Mouse (Mus musculus) kidney, postnatal 4 days (tissue): ENCODE measurements around the gene Grem1.
A peak's percentile ranks its signal among the peaks of the same experiment; 100 is the strongest.

Experiments
- DNase-seq, 2 experiments: peaks; one replicate each; pipeline ENCODE4 v3.0.0; 2021; ENCODE audit warnings: mixed read lengths in 2 of 2

The Grem1 gene

DNA sequence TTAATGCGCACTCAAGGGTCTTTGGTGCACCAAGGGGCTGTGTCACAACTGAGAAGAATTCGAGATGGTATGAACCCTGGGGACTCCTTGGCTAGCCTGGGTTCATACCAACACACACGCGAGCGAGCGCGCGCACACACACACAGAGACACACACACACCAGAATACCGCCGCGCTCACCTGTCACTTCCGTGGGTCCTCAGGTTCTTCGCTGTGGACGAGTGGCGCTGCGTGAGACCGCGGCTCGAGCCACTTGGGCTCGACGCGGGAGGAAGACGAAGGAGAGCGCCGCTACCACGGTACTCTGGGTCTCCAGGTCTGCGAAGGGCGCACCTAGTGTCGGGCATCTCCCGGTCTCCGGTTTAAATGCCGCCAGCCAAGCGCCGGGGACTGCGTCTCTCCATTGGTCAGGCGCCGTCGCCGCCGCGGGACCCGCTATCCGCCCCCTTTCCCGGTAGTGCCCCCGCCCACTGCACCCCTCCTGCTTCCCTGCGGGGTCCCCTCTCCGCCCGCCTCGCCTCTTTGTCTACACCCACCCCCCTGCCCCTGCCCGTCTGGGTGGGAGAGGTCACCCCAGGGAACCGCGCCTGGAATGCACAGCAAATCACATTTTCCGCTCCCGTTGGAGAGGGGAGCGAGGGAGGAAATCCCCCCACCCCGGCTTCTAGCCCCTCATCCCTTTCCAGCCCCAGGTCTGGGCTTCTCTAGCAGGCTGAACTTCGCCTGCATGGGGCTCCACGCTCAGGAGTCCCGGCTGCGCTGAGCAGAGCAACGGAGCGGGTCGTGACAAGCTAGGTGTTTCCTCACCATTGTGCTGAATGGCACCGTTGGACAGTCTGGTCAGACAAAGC, at the start of gene Grem1:
Grem1 (minus strand) TSS at position 336 of the 851 bp plus-strand sequence.
- DNase-seq = peak; percentile 34 to 45

DNA sequence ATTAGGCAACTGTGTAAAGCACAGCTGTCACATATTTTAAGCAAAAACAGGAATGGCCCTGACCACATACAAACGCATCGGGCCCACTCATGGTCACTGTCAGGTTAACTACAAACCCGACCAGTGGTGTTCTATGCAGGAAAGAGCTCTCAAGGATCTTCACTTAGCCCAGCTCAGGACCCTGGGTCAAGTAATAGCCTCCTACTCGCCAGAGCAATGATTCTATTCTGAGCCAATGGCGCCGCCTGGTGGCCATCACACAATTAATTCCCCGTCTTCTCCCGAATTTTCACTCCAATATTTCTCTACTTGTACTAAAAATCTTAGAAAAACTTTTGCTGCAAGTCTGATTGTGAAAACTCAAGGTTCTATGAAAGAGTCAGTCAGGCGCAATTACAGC, 49.2 kb upstream of the Grem1 start:
- peak; percentile 87 for DNase-seq

DNA sequence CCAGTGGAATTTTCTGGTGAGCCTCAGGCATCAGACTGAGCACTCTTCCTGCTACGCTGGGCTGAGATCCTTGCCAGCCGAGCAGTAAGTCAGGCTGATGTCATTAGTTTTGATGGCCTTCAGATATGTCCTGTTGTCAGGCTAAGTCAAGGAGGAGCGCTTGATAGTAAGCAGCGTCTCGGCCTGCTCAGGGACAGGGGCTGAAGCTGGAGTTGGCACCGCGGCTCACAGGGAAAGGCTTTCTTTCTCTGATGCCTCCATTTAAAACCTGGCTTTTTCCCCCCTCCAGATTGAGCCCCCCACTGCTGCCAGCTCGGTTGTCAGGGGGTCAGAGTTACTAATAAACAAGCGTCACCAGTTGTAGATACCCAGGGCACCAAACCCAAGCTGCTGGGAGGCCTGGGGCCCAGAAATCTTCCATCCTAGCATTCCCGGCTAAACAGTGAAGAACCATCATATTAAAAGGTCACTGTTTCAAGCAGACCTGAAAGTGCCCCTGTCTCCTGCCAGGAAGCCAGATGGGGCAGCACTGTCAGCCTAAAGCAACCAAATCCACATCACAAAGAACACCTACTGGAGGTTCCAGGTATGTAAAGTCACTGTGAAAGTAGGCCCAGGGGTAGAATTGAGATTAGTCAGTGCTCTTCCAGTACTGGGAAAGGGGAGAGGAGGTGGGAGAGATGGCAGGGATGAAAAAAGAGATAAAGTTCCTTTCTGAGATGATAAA, 48.6 kb upstream of the Grem1 start:
- DNase-seq = no peak

DNA sequence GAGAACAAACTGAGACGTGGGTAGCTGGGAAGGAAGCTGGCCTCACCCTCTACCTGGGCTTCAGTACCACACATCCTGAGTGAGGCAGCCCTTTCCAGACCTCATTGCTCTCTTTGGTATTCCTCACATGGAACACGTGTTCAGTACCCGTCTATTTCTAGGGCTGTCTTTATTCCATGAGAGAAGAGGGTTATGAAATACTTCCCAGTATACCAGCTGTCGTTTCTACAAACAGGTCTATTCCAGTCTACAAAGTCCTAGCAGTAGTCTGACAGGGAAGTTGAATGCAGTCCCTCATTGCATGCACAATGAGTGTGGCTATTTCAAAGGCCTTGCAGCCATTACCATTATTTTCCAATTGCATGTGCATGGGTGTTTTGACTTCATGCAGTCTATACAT, 47.3 kb upstream of the Grem1 start:
- no peak for DNase-seq

DNA sequence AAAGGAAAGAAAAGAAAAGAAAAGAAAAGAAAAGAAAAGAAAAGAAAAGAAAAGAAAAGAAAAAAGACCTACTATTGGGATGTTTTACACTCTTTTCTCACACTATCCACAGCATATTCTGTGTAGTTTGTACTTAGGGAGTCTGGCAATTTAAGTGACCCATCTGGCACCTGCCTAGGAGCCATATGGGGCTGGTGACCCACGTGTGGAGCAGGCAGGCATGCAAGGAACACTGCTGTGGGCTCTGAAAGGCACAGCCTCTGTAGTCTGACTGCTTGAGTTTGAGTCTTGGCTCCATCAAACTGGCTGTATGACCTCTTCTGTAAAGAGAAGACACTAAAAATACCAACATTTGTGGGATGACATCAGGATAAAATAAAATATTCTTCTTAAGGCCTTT, 45.3 kb upstream of the Grem1 start:
- DNase-seq = no peak

DNA sequence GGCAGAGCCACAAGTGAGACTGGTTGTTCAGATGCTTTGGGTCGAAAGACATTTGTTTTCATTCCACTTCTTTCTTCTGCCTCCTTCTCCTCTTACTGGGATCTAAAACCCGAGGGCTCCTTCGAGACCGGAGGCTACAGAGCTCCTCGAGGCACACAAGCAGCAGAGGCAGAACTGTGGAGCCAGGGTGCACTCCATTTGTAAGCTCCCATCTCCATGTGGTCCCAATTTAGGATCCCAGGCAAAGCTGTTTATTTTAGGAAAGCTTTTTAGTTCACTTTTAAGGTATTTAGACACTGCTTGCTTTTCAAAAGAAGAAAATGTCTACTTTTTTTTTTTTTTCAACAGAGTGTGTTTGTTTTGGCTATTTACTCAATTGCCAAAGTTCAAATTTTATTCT, 42.4 kb upstream of the Grem1 start:
- DNase-seq = no peak

DNA sequence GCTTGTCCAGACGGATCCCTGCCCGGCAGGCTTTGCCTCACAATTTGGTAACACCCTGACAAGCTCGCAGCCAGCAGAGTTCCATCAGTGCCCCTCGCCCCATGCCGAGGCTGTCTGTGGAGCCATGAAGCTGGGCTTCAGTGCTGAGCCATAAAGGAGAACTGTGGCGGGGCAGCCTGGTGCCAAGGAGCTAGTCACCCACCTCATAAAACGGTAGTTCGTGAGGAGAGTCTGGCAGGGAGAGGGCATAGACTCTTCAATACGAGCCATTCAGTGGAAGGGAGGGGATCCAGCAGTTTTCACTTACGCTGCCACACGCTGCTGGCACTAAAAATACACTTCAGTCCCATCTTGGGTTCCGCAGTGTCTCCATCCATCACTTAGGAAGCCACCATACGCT, 40.2 kb upstream of the Grem1 start:
- no peak for DNase-seq

DNA sequence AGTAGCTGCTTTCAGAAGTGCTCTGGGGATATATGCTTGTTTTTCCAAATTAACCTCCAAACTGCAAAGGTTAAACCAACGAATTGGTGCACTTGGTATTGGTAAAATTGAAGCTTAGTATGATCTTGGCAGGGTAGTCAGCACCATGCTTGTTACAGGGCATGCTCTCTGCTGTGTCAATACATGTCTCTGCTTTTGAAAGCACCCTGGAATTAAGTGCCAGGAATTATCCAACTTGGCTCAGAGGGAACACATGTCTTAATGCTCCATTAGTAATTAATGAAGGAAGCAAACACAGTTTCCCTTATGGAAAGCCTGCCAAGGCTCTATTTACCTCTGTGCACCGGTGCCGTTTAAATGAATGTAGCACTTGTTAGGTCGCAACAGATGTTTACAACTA, 36.7 kb upstream of the Grem1 start:
- DNase-seq = no peak

DNA sequence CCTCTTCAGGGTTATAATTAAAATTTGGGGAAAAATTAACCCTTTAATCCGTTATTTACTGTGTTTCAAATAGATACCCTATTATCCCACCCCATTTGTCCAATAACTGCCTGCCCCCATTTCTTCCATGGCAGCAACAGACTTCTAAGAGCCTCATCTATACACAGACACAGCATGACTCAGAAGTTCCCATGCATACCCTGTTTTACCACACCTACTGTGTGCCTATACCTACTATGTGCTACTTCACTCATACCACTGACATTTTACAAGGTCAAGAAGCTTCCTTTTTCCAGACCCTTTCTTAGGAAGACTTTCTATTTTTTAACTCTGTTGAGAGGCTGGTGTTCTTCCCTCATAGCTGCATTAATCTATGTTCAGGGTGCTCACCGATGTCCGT, 35.1 kb upstream of the Grem1 start:
- DNase-seq = no peak

DNA sequence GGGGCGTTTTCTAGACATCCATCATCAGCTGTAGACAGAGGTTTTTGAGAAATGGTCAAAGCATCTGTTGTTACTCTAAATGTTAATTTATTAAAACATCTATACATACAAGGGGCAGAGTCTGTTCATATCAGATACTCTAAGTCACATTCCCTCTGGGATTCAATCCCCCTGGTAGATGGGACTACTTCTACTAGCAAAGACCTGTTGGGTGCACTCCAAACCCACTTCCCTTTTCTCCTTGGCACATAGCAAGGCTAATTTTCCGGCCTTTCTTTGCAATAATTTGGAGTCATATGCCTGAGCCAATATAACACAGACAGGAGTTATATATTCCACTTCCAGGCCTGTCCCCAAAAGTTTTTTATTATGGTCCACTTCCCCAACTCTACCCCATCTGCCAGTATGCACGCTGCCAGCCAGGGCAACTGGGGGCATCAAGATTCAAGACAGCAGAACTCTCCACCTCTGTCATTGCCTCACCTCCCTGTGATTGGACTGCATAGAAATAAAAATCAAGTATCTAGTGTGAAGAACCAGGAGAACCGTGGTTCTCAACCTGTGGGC, 30.5 kb upstream of the Grem1 start:
- DNase-seq = no peak

DNA sequence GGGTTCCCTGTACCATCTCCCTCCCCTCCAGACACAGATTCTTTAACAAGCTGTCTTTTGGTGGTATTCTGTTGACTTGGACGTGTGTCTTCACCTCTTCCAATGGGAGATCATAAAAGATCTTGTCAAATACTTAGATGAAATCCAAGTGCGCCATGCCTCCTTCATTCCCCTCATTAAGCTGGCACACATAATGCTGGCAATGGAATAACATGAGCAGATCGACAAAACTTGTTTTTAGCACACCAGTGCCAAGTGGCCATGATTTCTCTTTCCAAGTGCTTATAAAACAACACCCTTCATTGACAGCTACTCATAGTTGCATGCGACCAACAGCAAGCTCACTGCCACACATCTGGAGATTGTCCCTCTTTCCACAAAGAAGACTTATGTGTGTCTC, 29.4 kb upstream of the Grem1 start:
- DNase-seq = no peak

DNA sequence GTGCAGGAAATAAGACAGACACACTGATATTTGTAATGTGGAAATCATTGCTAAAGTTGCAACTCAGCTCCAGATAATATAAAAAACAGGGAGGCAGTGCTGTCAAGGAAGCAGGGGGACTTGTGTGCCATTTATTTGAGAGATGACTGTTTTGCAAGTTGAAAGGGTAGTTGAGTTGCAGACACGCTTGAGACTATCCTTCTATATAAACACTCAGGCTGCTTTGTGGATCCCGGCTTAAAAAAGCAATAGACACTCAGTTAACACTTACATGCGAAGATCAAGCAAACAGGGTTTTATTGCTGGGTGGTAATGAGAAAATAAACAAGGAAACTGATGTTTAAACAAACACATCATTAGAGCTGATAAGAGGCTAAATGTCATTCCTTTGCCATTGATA, 26.4 kb upstream of the Grem1 start:
- no peak for DNase-seq

DNA sequence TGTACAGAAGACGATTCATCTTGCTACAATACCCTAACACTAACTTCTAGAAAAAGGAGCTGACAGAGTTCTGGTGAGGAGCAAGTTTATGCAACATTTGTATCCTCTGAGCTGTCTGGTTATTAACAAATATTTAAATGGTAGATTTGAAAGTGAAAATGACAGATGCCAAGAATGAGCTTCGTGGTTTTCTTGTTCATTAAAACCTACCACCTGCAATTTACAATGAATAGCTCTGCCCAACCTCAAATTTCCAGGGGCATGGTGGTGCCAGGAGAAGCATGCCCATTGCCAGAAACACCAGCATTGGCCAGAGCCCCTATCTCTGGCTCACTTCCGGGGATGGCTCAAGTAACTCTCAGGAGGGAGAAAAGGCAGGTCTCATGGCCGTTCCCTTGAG, 23.1 kb upstream of the Grem1 start:
- no peak for DNase-seq

DNA sequence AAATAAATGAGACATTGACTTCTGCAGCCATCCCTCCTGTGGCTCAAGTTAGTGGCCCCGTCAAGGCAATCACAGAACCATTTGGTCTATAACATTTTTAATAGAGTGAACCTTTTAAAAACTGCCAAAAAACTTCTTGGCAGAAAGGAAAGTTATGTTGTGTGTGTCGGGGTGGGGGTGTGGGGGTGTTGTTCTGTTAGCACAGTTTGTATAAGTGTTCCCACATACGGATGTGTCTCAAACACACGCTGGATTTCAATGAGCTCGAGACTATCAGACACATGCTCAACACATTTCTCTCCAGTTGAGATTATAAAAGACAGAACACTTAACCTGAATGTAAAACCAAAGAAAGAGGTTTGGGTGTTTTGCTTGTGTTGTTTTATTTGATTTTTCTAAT, 22.7 kb upstream of the Grem1 start:
- no peak for DNase-seq

DNA sequence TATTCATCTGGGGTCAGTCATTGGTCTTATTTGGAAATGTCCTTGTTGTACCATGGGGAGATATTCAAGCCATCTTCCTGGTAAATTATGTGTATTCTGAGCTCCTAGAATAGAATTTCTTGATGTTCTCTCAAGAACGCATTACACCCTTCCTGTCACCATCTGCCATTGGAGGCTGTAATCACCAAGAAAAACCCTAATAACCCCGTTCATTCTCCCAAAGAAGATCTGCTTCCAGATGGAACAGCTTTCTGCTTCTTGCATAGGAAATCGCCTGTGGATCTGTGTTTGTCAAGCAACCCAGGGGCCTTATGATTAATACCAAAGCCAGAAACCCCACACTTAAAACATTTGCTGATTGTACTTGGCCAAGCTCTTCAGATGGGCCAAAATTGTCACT, 20.9 kb upstream of the Grem1 start:
- no peak for DNase-seq

DNA sequence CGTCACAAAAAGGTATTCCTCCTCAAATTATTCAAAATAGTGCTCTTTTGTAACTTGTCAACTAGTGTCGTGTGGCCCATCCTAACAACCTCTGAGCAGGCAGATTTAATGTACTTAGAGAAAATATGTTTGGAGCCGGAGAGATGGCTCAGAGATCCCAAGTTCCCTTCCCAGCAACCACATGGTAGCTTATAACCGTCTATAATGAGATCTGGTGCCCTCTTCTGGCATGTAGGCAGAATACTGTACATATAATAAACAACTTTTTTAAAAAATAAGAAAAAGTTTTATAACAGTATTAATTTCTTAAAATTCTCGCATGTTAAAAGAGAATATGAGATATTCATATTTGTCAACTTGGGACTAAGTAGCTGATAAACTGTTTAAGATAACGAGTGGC, 19.6 kb upstream of the Grem1 start:
- DNase-seq = no peak

DNA sequence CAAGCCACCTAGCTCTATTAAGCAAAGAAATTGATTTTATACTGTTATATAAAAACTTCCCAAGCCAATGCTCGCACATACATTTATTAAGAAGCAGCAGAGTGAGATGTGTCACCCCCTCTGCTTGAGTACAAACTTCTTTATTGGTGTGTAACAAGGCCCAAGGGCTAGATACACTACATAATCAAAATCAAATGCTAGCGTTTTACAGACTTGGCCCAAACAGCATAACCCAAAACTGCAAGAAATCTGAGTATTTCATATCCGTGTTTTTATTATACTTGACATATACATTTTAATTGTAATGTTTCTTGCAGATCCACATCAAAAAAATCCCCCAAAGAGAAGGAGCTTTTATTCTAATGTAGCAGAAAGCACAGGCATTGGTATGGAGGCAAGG, 17.9 kb upstream of the Grem1 start:
- DNase-seq = no peak

DNA sequence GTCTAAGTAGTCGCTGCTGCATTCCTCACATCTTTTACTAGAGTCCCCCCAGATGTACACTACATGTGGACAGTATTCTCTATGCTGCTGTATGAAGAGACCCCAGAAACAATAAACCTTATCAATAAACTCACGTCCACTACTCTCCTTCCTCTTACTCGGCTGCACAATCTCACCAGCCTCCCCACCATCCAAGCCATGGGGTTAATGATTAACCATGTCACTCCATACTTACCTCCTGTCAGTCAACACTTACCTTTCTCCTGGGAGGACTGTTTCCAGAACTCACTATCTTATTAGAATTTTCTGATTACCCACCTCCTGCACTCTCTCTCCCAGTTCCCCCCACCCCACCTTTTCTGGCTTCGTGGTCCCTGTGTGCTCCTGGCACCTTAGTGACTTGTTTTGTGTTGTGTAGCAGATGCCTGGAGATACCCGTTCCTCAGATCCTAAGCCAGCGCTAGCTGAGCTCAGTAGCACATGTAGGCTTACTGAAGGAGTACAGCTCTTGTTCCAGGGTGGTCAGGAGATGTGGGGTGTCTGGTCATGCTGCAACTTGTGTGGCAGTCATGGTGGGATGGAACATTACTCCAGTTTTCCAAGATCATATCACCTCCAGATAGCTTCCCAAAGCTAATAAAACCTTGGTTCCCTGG, 15.8 kb upstream of the Grem1 start:
- peak in 1 of 2 experiments; percentile 9 for DNase-seq

DNA sequence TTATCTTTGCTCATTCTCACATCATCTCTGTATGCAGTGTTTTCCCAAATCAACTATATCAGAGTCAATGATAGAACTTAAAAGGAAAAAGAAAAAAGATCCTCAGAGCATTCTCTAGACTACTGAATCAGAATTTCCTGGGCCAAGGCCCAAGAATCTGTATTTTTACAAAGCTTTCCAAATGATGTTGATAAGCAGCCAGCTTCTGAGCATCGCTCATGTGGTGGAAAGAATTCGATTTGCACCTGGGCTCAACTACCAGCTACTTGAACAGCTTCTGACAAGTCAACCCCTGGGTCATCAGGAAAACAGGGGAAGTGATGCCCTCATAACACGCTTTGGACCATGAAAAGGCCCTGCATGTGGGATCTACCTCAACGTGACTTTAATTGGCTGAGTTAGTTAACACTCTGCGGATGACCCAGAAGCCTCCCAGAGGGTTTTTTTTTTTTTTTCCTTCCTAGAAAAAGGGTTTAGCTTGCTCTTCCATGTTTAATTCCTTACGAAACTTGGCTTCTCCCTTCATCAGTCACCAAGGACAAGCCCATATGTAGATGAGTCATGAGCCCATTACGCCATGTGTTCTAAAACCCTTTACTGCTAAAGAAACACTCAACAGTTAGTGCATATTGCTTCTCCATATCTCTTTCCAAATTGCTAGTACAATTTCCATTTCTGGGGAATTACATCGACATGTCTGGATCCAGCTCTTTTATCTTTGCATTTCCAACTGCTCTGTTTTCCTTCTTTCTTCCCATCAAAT, 10.3 kb upstream of the Grem1 start:
- DNase-seq = no peak

DNA sequence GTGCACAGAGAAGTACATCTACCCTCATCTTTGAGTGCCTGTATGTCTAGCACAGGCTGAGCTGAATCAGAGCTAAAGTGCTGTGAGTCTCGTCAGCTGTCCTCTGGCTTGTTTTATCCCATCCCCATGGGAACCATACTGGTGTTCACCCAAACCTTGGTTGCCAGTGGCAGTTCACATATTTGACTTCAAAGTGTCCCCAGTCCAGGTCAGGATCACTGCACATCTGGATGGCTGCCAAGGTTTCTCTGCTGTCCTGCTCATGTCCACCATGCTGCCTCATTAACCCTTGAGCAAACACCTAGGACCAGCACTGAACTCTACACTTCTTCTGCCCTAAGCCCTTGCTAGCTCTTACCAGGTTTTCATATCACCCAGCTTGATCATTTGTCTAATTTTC, 7.4 kb upstream of the Grem1 start:
- peak; percentile 29 to 40 for DNase-seq

DNA sequence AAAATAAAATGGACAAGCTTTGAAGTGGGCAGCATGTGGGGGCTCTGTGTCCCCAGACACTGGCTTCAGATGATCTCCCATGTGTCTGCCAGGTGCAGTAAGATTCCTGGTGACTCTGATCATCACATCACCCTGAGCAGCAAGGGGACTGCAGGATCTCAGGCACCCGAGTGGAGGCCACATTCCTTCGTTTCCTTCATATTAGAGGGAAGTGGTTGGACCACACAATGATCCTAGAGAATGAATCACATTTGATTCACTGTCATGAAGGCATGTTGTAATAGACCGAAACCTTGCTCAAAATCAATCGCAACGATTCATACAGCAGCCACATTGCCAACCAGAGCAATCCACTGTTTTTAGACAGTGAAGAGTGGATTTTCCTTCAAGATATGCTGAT, 6.5 kb upstream of the Grem1 start:
- DNase-seq = no peak

DNA sequence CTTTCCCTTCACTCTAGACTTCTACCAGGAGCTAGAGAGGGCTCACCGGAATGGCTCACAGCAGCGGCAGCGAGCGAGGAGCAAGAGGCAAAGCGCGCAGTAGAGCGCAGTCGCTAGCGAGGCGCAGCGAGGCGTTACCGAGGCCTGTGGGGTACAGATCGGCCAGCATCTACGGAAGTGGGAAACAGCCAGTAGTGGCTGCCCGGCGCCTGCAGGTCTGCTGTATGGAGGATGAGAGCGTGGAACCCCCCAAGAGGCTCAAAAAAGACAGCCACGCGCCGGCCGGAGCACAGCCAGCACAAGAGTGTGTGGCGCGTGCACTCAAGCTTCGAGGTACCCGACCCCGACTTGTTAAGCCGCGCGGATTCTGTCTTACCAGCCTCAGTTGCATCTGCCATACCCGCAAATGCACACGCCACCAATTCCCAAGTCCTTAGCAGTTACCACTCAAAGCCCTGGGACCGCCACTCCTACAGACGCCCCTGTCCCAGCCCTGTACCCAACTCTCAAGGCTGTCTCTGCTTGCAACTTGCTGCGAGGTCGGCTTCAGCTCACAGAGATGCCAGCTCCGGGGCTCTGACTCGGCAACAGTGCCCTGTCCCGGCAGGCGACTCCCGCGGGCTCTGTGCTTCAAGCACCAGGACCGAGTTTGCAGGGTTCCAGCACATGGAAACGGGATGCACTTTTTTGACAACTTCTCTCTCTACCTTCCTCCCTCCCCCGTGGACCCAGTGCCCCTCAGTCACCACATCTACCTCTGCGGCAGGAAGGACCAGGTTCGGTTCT, 728 bp downstream of the Grem1 start:
- DNase-seq = peak; percentile 56 to 60
